Mouse (Mus musculus) gastrocnemius, postnatal 25 days (tissue): ENCODE results near the gene Srpk1. TPM values are rescaled to one million over a fixed set of nuclear protein-coding genes. Genes with fewer than 3 reads are reported as not detected.

Experiments used
- DNase-seq: peaks from one replicate; pipeline ENCODE4 v3.0.0; 2022
- long read RNA-seq, 2 experiments: library from polyadenylated mRNA; stranded (forward); transcript quantifications; one replicate each; pipeline ENCODE4 v2.0.0; 2021
- total RNA-seq, 2 experiments: library from RNA; stranded (reverse); gene quantifications; 1 replicate in 1 of 2; 2 replicates in 1 of 2; pipeline ENCODE4 v1.2.3; 2021

Gene Srpk1
- total RNA-seq: 10 to 100 TPM; 25.0 to 31.4 TPM
- long read RNA-seq, experiment 1, full-length matches to known transcripts: 7 of 29 reads
- long read RNA-seq, experiment 1, partial matches to known transcripts: 4 of 29 reads
- long read RNA-seq, experiment 1, other reads (novel, unspliced or antisense): 18 of 29 reads
- long read RNA-seq, experiment 2, full-length matches to known transcripts: 17 of 31 reads
- long read RNA-seq, experiment 2, partial matches to known transcripts: 4 of 31 reads
- long read RNA-seq, experiment 2, other reads (novel, unspliced or antisense): 10 of 31 reads

GRCm38 (mm10) chr17:28622300-28622759 is at the start of gene Srpk1:
TSS of gene Srpk1 (minus strand) at chr17:28622709.
- peak; percentile 91 for DNase-seq

GRCm38 (mm10) chr17:28659564-28659963 is 37.1 kb upstream of the Srpk1 start:
- no peak for DNase-seq

- DNase-seq: no peak
These were observed 35.4 kb upstream of the Srpk1 start for GRCm38 (mm10) chr17:28657936-28658335.

GRCm38 (mm10) chr17:28650268-28650667 is 27.8 kb upstream of the Srpk1 start:
- DNase-seq: no peak

- no peak for DNase-seq
These were observed 26.3 kb upstream of the Srpk1 start for GRCm38 (mm10) chr17:28648607-28649370.

- DNase-seq: no peak
These were observed 23.7 kb upstream of the Srpk1 start for GRCm38 (mm10) chr17:28646221-28646620.

- DNase-seq: no peak
These were observed 21.6 kb upstream of the Srpk1 start for GRCm38 (mm10) chr17:28644112-28644511.

GRCm38 (mm10) chr17:28643697-28644096 is 21.2 kb upstream of the Srpk1 start:
- no peak for DNase-seq

- no peak for DNase-seq
These were observed 17.6 kb upstream of the Srpk1 start for GRCm38 (mm10) chr17:28640113-28640512.

GRCm38 (mm10) chr17:28637711-28638690 is 15.5 kb upstream of the Srpk1 start:
- DNase-seq: no peak

GRCm38 (mm10) chr17:28635842-28636241 is 13.3 kb upstream of the Srpk1 start:
- no peak for DNase-seq

- DNase-seq: no peak
These were observed 6.6 kb upstream of the Srpk1 start for GRCm38 (mm10) chr17:28629125-28629524.

GRCm38 (mm10) chr17:28628248-28629124 is 6.0 kb upstream of the Srpk1 start:
- DNase-seq: no peak

GRCm38 (mm10) chr17:28626937-28627336 is 4.4 kb upstream of the Srpk1 start:
- DNase-seq: no peak

GRCm38 (mm10) chr17:28625327-28625726 is 2.8 kb upstream of the Srpk1 start:
- DNase-seq: no peak

- DNase-seq: no peak
These were observed 2.3 kb upstream of the Srpk1 start for GRCm38 (mm10) chr17:28624841-28625240.

- DNase-seq: peak; percentile 36
These were observed 869 bp downstream of the Srpk1 start for GRCm38 (mm10) chr17:28621381-28622299.

GRCm38 (mm10) chr17:28618775-28619174 is 3.7 kb downstream of the Srpk1 start:
- no peak for DNase-seq

- DNase-seq: no peak
These were observed 4.4 kb downstream of the Srpk1 start for GRCm38 (mm10) chr17:28618124-28618523.

- no peak for DNase-seq
These were observed 4.9 kb downstream of the Srpk1 start for GRCm38 (mm10) chr17:28617636-28618035.
